Mouse (Mus musculus) heart, adult 2 months (tissue): Measurements from ENCODE around the gene Cttnbp2.

ENCODE experiments used
- CTCF ChIP-seq: fragments of 200-600 bp; IDR thresholded peaks from 2 replicates; pipeline ENCODE4 v1.8.1; 2022; ENCODE audit warnings: antibody characterized with exemption, mild to moderate bottlenecking, moderate library complexity
- EP300 ChIP-seq: fragments of 200-500 bp; IDR thresholded peaks from 2 replicates; pipeline ENCODE4 v1.6.1; 2011; ENCODE audit warnings: low read depth, low read length, control low read depth; ENCODE audit not compliant: insufficient read depth
- POLR2A ChIP-seq: fragments of 200-500 bp; IDR thresholded peaks from 2 replicates; pipeline ENCODE4 v1.6.1; 2011; ENCODE audit warnings: mild to moderate bottlenecking, low read depth, low read length, control low read depth; ENCODE audit not compliant: insufficient read depth

DNA sequence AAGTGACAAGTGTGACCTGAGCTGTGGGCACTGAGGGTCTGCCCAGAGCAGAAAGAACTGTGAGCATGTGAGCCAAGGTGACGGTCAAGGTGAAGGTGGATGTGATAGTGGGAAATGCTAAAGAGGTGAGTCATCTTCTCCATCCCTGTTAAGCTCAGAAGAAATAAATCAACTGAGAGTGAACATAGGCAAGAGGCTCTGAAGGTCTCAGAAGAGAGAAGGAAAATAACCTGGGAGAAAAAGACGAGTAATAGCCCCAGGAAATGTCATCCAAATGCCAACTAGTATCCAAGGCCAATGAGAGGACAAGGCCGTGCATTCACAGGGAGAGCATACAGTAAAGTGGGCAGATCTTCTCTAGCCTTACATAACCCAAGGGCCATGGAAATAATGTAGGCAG, 32.9 kb downstream of the Cttnbp2 start:
- TF ChIP-seq POLR2A: no peak
- no peak for TF ChIP-seq EP300
- no peak for TF ChIP-seq CTCF
